21 mouse cellular contexts compared by ENCODE assay signal in genomic region chr10:42955205-42955604, GRCm38 (mm10).
A peak's percentile ranks its signal among the peaks of the same experiment; 100 is the strongest.
DNase-seq lines count a peak whose midpoint lies in the region; ATAC-seq and TF ChIP-seq lines count a peak whose summit lies in the region.
"Had no signal": no experiment of that assay in that cellular context is flagged by ENCODE, and none has a peak within 500 bp of the region (broad histone marks: within the 10 kb centered on the region; RNA-seq: fewer than 3 reads in every experiment).

No protein-coding gene starts in this region.

- no peak overlapping the region for H3K9ac ChIP-seq in intestine, embryonic 15.5 days
- no peak overlapping the region for H3K9ac ChIP-seq in intestine, embryonic 16.5 days (ENCODE audit: low read depth, low read length)
- no peak overlapping the region for H3K9ac ChIP-seq in intestine, postnatal 0 days (ENCODE audit: low read depth, low read length)

- 96% methylated on average over 3 of the region's 3 CpGs for WGBS in intestine, embryonic 15.5 days
- 96% methylated on average over 3 of the region's 3 CpGs for WGBS in intestine, embryonic 16.5 days
- WGBS in intestine, postnatal 0 days: 93% methylated on average over 3 of the region's 3 CpGs

- no peak for DNase-seq in thymus, postnatal 25 days
- DNase-seq in kidney, adult 11 months: no peak
- DNase-seq: adrenal gland, adult 2 months; adrenal gland, adult 8-10 months; adrenal gland, postnatal 10 days; adrenal gland, postnatal 14 days; adrenal gland, postnatal 25 days; adrenal gland, postnatal 36 days; B cell, adult 2 months; cerebellum, adult 11 months; cerebellum, adult 11-12 months; cerebellum, adult 18-20 months had no signal

- H3K9me3 ChIP-seq in intestine, embryonic 15.5 days: no peaks in the 10 kb centered on the region
- no peaks in the 10 kb centered on the region for H3K9me3 ChIP-seq in intestine, embryonic 16.5 days (ENCODE audit: control insufficient read depth, low read length)
- no peaks in the 10 kb centered on the region for H3K9me3 ChIP-seq in intestine, postnatal 0 days (ENCODE audit: control insufficient read depth)
- H3K9me3 ChIP-seq: G1E had no signal

- ATAC-seq in intestine, embryonic 15.5 days: peak; percentile 52
- ATAC-seq in intestine, embryonic 16.5 days: peak; percentile 58
- peak; percentile 43 for ATAC-seq in intestine, postnatal 0 days
- no peak for ATAC-seq in megakaryocyte, adult 5-6 weeks (ENCODE audit: poor library complexity, severe bottlenecking)
- ATAC-seq: activated CD4-positive, CD25-positive, alpha-beta regulatory T cell, adult 4 months; CD4-positive, CD25-positive, alpha-beta regulatory T cell, adult 4 months; Patski had no signal

- no peak overlapping the region for H3K27ac ChIP-seq in intestine, embryonic 15.5 days
- H3K27ac ChIP-seq in intestine, embryonic 16.5 days (ENCODE audit: low read length): no peak overlapping the region
- no peak overlapping the region for H3K27ac ChIP-seq in intestine, postnatal 0 days (ENCODE audit: low read depth, low read length)

- no peak overlapping the region for H3K4me3 ChIP-seq in intestine, embryonic 15.5 days (replicated peaks)
- no peak overlapping the region for H3K4me3 ChIP-seq in intestine, embryonic 16.5 days (ENCODE audit: low read length)
- no peak overlapping the region for H3K4me3 ChIP-seq in intestine, postnatal 0 days (ENCODE audit: low read depth, low read length)

- H3K27me3 ChIP-seq in intestine, embryonic 15.5 days (replicated peaks): 0 out of 2 replicates have a peak, but pooled peaks cover 5% of the 10 kb centered on the region
- no peaks in the 10 kb centered on the region for H3K27me3 ChIP-seq in intestine, embryonic 16.5 days (replicated peaks; ENCODE audit: control insufficient read depth, insufficient read depth, low read length)
- H3K27me3 ChIP-seq in intestine, postnatal 0 days (replicated peaks; ENCODE audit: control insufficient read depth, insufficient read depth, low read length): no peaks in the 10 kb centered on the region
- H3K27me3 ChIP-seq: CH12.LX had no signal

- TF ChIP-seq CTCF in intestine, postnatal 0 days (IDR thresholded peaks at IDR 0.05; ENCODE audit: low read depth): no peak

- no peak overlapping the region for H3K4me2 ChIP-seq in intestine, embryonic 15.5 days (replicated peaks)
- no peak overlapping the region for H3K4me2 ChIP-seq in intestine, embryonic 16.5 days (ENCODE audit: low read depth, low read length)
- no peak overlapping the region for H3K4me2 ChIP-seq in intestine, postnatal 0 days (replicated peaks; ENCODE audit: low read depth)

- no peaks in the 10 kb centered on the region for H3K36me3 ChIP-seq in intestine, embryonic 15.5 days
- H3K36me3 ChIP-seq in intestine, embryonic 16.5 days (ENCODE audit: control insufficient read depth, insufficient read depth, low read length): no peaks in the 10 kb centered on the region
- peaks cover 17% of the 10 kb centered on the region for H3K36me3 ChIP-seq in intestine, postnatal 0 days (ENCODE audit: control insufficient read depth, insufficient read depth)
- H3K36me3 ChIP-seq: G1E had no signal

- peaks cover 8% of the 10 kb centered on the region for H3K4me1 ChIP-seq in intestine, embryonic 15.5 days (replicated peaks)
- H3K4me1 ChIP-seq in intestine, embryonic 16.5 days (ENCODE audit: control insufficient read depth, insufficient read depth, low read length): peaks cover 13% of the 10 kb centered on the region
- 0 out of 2 replicates have a peak, but pooled peaks cover 3% of the 10 kb centered on the region for H3K4me1 ChIP-seq in intestine, postnatal 0 days (replicated peaks; ENCODE audit: control insufficient read depth, insufficient read depth, low read length)
